Mouse (Mus musculus) stomach, embryonic 14.5 days (tissue): Measurements from ENCODE around the gene 4932438A13Rik. TPM values are rescaled to one million over a fixed set of nuclear protein-coding genes. Genes with fewer than 3 reads are reported as not detected.

Experiments used
- ATAC-seq: fragments of 200-750 bp; cut with Nextera tagmentation; 2 replicates; pipeline ENCODE4 v1.8.0; 2017; ENCODE audit warnings: low read depth, moderate TSS enrichment; ENCODE audit not compliant: insufficient number of reproducible peaks, insufficient read depth, low FRiP score
- H3K27ac ChIP-seq: fragments of 300-500 bp; sonication (generic); 2 replicates; pipeline ENCODE4 v1.5.1; 2014; ENCODE audit warnings: mild to moderate bottlenecking, low read length, moderate library complexity, mixed read lengths
- H3K27me3 ChIP-seq: fragments of 300-500 bp; sonication (generic); 2 replicates; pipeline ENCODE4 v1.6.1; 2014; ENCODE audit warnings: low read length, control low read depth, mixed read lengths; ENCODE audit not compliant: control insufficient read depth, insufficient read depth
- H3K36me3 ChIP-seq: fragments of 300-500 bp; sonication (generic); 2 replicates; pipeline ENCODE4 v1.6.1; 2014; ENCODE audit warnings: mild to moderate bottlenecking, control low read depth, low read length, moderate library complexity, mixed read lengths; ENCODE audit not compliant: control insufficient read depth, insufficient read depth
- H3K4me1 ChIP-seq: fragments of 300-500 bp; sonication (generic); 2 replicates; pipeline ENCODE4 v1.6.1; 2014; ENCODE audit warnings: low read length, control low read depth, mixed read lengths; ENCODE audit not compliant: control insufficient read depth, insufficient read depth
- H3K4me2 ChIP-seq: fragments of 300-500 bp; sonication (generic); replicated peaks from 2 replicates; pipeline ENCODE4 v1.6.1; 2014; ENCODE audit warnings: low read depth, low read length, control low read depth
- H3K4me3 ChIP-seq: fragments of 300-500 bp; sonication (generic); 2 replicates; pipeline ENCODE4 v1.5.1; 2014; ENCODE audit warnings: low read depth, low read length, control low read depth
- H3K9ac ChIP-seq: fragments of 300-500 bp; sonication (generic); replicated peaks from 2 replicates; pipeline ENCODE4 v1.6.1; 2014; ENCODE audit warnings: low read depth, mild to moderate bottlenecking, control low read depth, low read length, moderate library complexity, mixed read lengths
- H3K9me3 ChIP-seq: fragments of 300-500 bp; sonication (generic); 2 replicates; pipeline ENCODE4 v1.6.1; 2016; ENCODE audit warnings: low read depth, low read length, control low read depth; ENCODE audit not compliant: control insufficient read depth
- WGBS: fragments of 180-500 bp; shearing (Covaris S2); extraction: QIAGEN DNeasy Blood & Tissue Kit; methylation state at CpG from one replicate; pipeline ENCODE4 v1.1.7; 2014; 5-methylcytosine and 5-hydroxymethylcytosine counted together
- polyA plus RNA-seq: library from polyadenylated mRNA; unstranded; fragments of >200 nt; fragmentation: Nextera tagmentation; extraction: Ambion mirVana; gene quantifications from 2 replicates; pipeline ENCODE4 v1.2.1, GENCODE M21; 2014

Gene 4932438A13Rik
- polyA plus RNA-seq, 1 experiment from 2014 or later, result 68.4 TPM

DNA sequence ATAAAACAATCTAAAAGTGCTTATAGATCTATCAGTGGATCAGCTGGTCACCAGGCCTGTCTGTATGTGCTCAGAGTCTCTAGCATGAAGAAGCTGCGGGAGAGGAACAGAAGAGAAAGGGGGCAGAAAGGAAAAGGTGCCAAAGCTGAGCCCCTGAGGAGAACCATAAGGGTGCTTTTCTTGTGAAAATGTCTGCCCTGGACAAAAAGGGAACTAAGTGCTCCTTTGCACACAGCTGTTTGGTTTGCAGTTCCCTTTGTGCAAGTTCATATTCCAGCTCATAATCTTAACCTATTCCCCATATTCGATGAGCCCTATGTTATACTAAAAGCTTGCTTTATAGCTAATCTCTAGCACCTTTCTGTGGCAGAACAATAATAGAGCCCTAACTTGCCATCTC, 175.1 kb downstream of the 4932438A13Rik start:
- no peak for ATAC-seq
- Histone ChIP-seq H3K4me3 (no peak overlapping the region), H3K36me3 (peaks cover 18% of the 10 kb centered on the region), H3K4me1 (no peaks in the 10 kb centered on the region), H3K27ac (no peak overlapping the region), H3K27me3 (no peaks in the 10 kb centered on the region), H3K4me2 (no peak overlapping the region), H3K9ac (no peak overlapping the region), H3K9me3 (no peaks in the 10 kb centered on the region)
- WGBS, result 93% methylated on average over 2 of the region's 2 CpGs

DNA sequence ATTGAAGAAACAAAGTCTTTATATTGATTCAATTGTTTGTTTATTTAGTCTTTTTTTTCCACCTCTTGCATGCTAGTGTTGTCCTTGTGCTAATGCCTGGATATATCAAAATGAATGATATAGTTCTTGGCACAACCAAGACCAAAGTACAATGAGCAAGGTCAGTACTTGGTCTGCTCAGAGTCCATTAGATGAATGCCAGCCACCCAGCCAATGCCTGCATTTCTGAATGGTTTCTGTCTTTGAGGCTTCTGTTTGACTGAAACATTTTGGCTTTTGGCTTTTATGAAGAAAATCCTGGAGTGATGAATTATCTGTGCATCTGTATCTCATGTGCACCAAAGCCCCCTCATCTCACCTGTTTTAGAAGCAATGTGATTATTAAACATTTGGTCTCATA, 176.9 kb downstream of the 4932438A13Rik start:
- H3K36me3 ChIP-seq, result peaks cover 20% of the 10 kb centered on the region
- no peak overlapping the region for H3K9ac ChIP-seq
- H3K4me3 ChIP-seq, result no peak overlapping the region
- H3K27me3 ChIP-seq, result no peaks in the 10 kb centered on the region
- no peak overlapping the region for H3K4me2 ChIP-seq
- H3K27ac ChIP-seq, result no peak overlapping the region
- H3K9me3 ChIP-seq, result no peaks in the 10 kb centered on the region
- no peak for ATAC-seq
- no peaks in the 10 kb centered on the region for H3K4me1 ChIP-seq

DNA sequence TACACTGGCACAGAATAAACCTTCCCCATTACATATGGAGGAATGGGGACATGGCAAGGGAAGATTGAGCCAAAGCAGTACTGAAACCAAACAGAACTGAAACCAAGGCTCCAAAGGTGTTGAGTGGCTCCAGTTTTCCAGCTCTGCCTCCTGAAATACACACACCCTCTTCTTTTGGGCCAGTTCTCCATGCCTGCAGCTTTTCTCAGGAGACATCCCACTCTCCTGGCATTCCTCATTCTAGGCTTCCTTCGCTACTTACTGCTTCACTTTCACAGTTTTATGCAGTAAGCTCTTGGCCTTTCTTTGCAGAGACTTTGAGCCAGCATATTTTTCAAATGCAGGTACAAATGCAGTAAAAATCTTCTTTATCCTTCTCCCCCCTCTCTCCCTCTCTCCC, 188.6 kb downstream of the 4932438A13Rik start:
- H3K9ac ChIP-seq, result no peak overlapping the region

DNA sequence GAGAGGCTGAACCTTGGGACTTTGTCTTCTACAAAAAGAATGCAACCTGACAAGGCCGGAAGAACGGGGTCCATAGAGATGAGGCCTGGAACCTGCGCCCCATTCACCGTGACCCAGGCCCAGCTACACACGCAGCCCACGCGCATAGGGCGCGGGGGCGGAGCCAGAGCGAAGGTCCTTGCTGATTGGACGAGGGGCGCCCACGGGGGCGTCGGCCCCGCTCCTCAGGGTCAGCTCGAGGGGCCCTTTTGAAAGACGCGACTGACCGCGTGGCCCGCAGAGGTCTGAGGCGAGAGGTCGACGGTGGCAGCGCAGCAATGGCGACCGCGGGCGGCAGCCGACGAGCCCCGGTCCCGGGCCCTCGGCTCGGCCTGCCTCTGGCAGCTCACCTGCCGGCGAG, 200.5 kb downstream of the 4932438A13Rik start, which contains the start of gene Adad1:
Adad1 (plus strand) TSS at position 122 of the 400 bp plus-strand sequence.
- H3K27me3 ChIP-seq, result no peaks in the 10 kb centered on the region
- 62% methylated on average over 39 of the region's 39 CpGs for WGBS
- no peak within 1 kb of the TSS for H3K9ac ChIP-seq
- H3K36me3 ChIP-seq, result no peaks in the 10 kb centered on the region
- H3K9me3 ChIP-seq, result peaks cover 8% of the 10 kb centered on the region; the same call in 1 of the 2 replicates
- H3K27ac ChIP-seq, result no peak within 1 kb of the TSS
- no peaks in the 10 kb centered on the region for H3K4me1 ChIP-seq
- peak within 1 kb of the TSS; percentile 35 for H3K4me2 ChIP-seq
- no peak for ATAC-seq
- peak within 1 kb of the TSS; percentile 14 for H3K4me3 ChIP-seq

More for the DNA sequence above, 188.6 kb downstream of the 4932438A13Rik start:
- H3K27ac ChIP-seq, result no peak overlapping the region
- H3K27me3 ChIP-seq, result no peaks in the 10 kb centered on the region
- ATAC-seq, result no peak
- H3K36me3 ChIP-seq, result peaks cover 18% of the 10 kb centered on the region
- H3K4me3 ChIP-seq, result no peak overlapping the region
- H3K4me2 ChIP-seq, result no peak overlapping the region
- no peaks in the 10 kb centered on the region for H3K4me1 ChIP-seq
- H3K9me3 ChIP-seq, result no peaks in the 10 kb centered on the region
- 94% methylated on average over 1 of the region's 1 CpGs for WGBS

DNA sequence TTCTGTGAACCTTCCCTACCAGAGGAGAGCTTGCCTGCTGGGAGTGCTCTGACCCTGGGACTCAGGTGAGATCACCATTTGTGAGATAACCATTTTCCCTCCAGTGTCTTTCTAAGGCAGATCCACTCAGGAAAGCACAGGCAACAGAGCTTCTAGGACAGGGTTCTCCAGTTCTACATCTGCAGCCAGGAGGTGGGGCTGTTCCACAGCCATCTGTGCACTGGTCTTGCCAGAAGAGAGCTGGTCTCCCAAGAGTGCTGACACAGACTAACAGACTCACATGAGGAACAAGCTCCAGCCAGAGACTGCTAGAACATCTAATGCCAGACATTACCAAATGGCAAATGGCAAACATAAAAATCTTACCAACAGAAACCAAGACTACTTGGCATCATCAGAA, 210.3 kb downstream of the 4932438A13Rik start:
- Histone ChIP-seq H3K27ac (no peak overlapping the region), H3K27me3 (no peaks in the 10 kb centered on the region), H3K4me1 (no peaks in the 10 kb centered on the region), H3K36me3 (no peaks in the 10 kb centered on the region), H3K9ac (no peak overlapping the region), H3K4me2 (no peak overlapping the region), H3K4me3 (no peak overlapping the region), H3K9me3 (no peaks in the 10 kb centered on the region)
- ATAC-seq, result no peak

DNA sequence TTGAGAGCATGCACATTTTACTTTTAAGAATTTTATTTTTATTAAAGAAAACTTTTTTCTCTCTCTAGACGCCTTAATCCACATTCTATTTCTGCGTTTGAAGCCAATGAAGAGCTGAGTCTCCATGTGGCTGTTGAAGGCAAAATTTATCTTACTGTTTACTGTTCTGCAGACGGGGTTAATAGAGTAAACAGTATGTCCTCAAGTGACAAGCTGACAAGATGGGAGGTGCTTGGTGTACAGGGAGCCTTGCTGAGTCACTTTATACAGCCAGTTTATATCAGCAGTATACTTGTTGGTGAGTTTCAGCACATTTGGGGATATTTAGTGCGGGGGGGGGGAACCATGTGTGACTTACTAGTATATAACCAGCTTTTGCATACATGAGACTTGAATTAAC, 222.0 kb downstream of the 4932438A13Rik start:
- no peaks in the 10 kb centered on the region for H3K36me3 ChIP-seq
- no peak overlapping the region for H3K27ac ChIP-seq
- WGBS, result 55% methylated on average over 4 of the region's 4 CpGs
- no peaks in the 10 kb centered on the region for H3K27me3 ChIP-seq
- H3K9ac ChIP-seq, result no peak overlapping the region
- H3K4me3 ChIP-seq, result no peak overlapping the region
- no peak for ATAC-seq
- no peak overlapping the region for H3K4me2 ChIP-seq
- no peaks in the 10 kb centered on the region for H3K4me1 ChIP-seq
- H3K9me3 ChIP-seq, result no peaks in the 10 kb centered on the region

DNA sequence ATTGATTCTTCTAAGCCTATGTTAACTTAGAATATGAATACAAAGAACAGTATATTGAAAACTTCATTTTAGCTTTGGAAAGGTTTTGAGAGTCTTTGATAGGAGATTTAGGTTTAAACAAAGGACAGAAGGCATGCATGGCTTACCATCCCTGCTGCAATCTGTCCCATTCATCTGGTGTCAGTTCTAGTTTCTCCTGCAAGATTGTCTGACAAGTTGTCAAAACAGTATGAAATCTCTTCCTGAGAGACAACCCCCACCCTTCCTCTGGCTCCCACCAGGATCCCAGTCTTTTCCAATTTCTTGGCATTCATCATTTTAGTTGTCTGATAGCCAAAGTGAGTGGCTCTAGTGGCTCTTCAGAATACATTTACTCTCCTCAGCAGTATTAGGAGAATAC, 227.8 kb downstream of the 4932438A13Rik start:
- Histone ChIP-seq H3K9ac (no peak overlapping the region), H3K27ac (no peak overlapping the region), H3K4me3 (no peak overlapping the region), H3K4me2 (no peak overlapping the region), H3K4me1 (no peaks in the 10 kb centered on the region), H3K27me3 (no peaks in the 10 kb centered on the region), H3K36me3 (no peaks in the 10 kb centered on the region), H3K9me3 (no peaks in the 10 kb centered on the region)
- no peak for ATAC-seq

Other genes with a start within 250 kb of the 4932438A13Rik start
- gene Bbs7, start 249.6 kb upstream of the 4932438A13Rik start, polyA plus RNA-seq, result 13.8 and 14.6 TPM in 2 replicates
- gene Trpc3, start 172.9 kb upstream of the 4932438A13Rik start, polyA plus RNA-seq, result 6.7 and 8.6 TPM in 2 replicates
- 0.23 and 1.1 TPM in 2 replicates for gene Adad1, start 200.4 kb downstream of the 4932438A13Rik start, polyA plus RNA-seq